Mouse (Mus musculus) bone marrow, adult 2 months (tissue): ENCODE data around the gene Pfas.

Experiments used
- CTCF ChIP-seq: fragments of 200-500 bp; IDR thresholded peaks from 2 replicates; pipeline ENCODE4 v1.5.1; 2011; ENCODE audit warnings: low read length, control low read depth; ENCODE audit not compliant: control insufficient read depth, insufficient read depth
- POLR2A ChIP-seq: fragments of 200-500 bp; IDR thresholded peaks from 2 replicates; pipeline ENCODE4 v1.6.1; 2011; ENCODE audit warnings: low read depth, mild to moderate bottlenecking, control low read depth, low read length, borderline replicate concordance; ENCODE audit not compliant: control insufficient read depth

GRCm38 (mm10) chr11:69026562-69026961, 18.3 kb upstream of the Pfas start:
- no peak for TF ChIP-seq POLR2A
- TF ChIP-seq CTCF = no peak
